Mouse (Mus musculus) cerebellum, adult 2 months (tissue): ENCODE results near the gene Map1s.

Experiments
- CTCF ChIP-seq: fragments of 200-500 bp; IDR thresholded peaks from 2 replicates; pipeline ENCODE4 v1.5.1; 2011; ENCODE audit warnings: low read depth, mild to moderate bottlenecking, control low read depth, low read length, moderate library complexity, borderline replicate concordance; ENCODE audit not compliant: insufficient read depth
- POLR2A ChIP-seq: fragments of 200-500 bp; IDR thresholded peaks from 2 replicates; pipeline ENCODE4 v1.6.1; 2011; ENCODE audit warnings: low read length, control low read depth, borderline replicate concordance; ENCODE audit not compliant: insufficient read depth

GRCm38 (mm10) chr8:70892896-70893655, 12.7 kb upstream of the Map1s start:
- TF ChIP-seq CTCF (no peak), POLR2A (no peak)
